Mouse (Mus musculus) bone marrow macrophage, adult 2 months (primary cell): ENCODE data around the gene Slc1a2. TPM values are rescaled to one million over a fixed set of nuclear protein-coding genes. Genes with fewer than 3 reads are reported as not detected.

ENCODE experiments used
- H3K27ac ChIP-seq: 2 replicates; pipeline ENCODE4 v1.5.1; 2012; ENCODE audit warnings: low read depth, low read length; ENCODE audit not compliant: insufficient read depth
- H3K4me1 ChIP-seq: 2 replicates; pipeline ENCODE4 v1.6.1; 2012; ENCODE audit warnings: low read length; ENCODE audit not compliant: control insufficient read depth, insufficient read depth
- H3K4me3 ChIP-seq: 2 replicates; pipeline ENCODE4 v1.5.1; 2012; ENCODE audit warnings: mild to moderate bottlenecking, low read length, moderate library complexity; ENCODE audit not compliant: insufficient read depth
- CTCF ChIP-seq: IDR thresholded peaks from 2 replicates; pipeline ENCODE4 v1.5.1; 2012; ENCODE audit warnings: low read depth, mild to moderate bottlenecking, low read length, moderate library complexity
- POLR2A ChIP-seq: IDR thresholded peaks from 2 replicates; pipeline ENCODE4 v1.6.1; 2012; ENCODE audit warnings: mild to moderate bottlenecking, low read depth, low read length, borderline replicate concordance
- polyA plus RNA-seq: library from polyadenylated mRNA; stranded (reverse); fragments of >200 nt; gene quantifications from 2 replicates; pipeline ENCODE4 v1.2.4, GENCODE M21; 2012; ENCODE audit not compliant: missing spikeins, insufficient read depth, insufficient read length

Slc1a2 gene
- polyA plus RNA-seq, 1 experiment, result not detected

GRCm38 (mm10) chr2:102774700-102775099 is 116.2 kb downstream of the Slc1a2 start:
- peaks cover 9% of the 10 kb centered on the region for H3K4me1 ChIP-seq
- no peak for TF ChIP-seq CTCF
- no peak for TF ChIP-seq POLR2A
- no peak overlapping the region for H3K4me3 ChIP-seq
- H3K27ac ChIP-seq, result no peak overlapping the region

- no peak overlapping the region for H3K27ac ChIP-seq
- TF ChIP-seq CTCF (no peak), POLR2A (no peak)
- peaks cover 9% of the 10 kb centered on the region for H3K4me1 ChIP-seq
- no peak overlapping the region for H3K4me3 ChIP-seq
These were observed 117.1 kb downstream of the Slc1a2 start for GRCm38 (mm10) chr2:102775561-102775960.

GRCm38 (mm10) chr2:102778208-102778607 is 119.7 kb downstream of the Slc1a2 start:
- no peak overlapping the region for H3K4me3 ChIP-seq
- TF ChIP-seq CTCF (no peak), POLR2A (no peak)
- peaks cover 9% of the 10 kb centered on the region for H3K4me1 ChIP-seq
- no peak overlapping the region for H3K27ac ChIP-seq

- Histone ChIP-seq H3K4me1 (no peaks in the 10 kb centered on the region), H3K4me3 (no peak overlapping the region), H3K27ac (no peak overlapping the region)
- no peak for TF ChIP-seq POLR2A
- TF ChIP-seq CTCF, result no peak
These were observed 124.3 kb downstream of the Slc1a2 start for GRCm38 (mm10) chr2:102782751-102783150.

- TF ChIP-seq CTCF (no peak), POLR2A (no peak)
- Histone ChIP-seq H3K4me1 (no peaks in the 10 kb centered on the region), H3K27ac (no peak overlapping the region), H3K4me3 (no peak overlapping the region)
These were observed 127.2 kb downstream of the Slc1a2 start for GRCm38 (mm10) chr2:102785696-102786095.

GRCm38 (mm10) chr2:102791641-102792040 is 133.2 kb downstream of the Slc1a2 start:
- no peak overlapping the region for H3K27ac ChIP-seq
- peaks cover 3% of the 10 kb centered on the region; the same call in 1 of the 2 replicates for H3K4me1 ChIP-seq
- TF ChIP-seq POLR2A (no peak), CTCF (no peak)
- H3K4me3 ChIP-seq, result no peak overlapping the region

- H3K4me3 ChIP-seq, result no peak overlapping the region
- peaks cover 3% of the 10 kb centered on the region; the same call in 1 of the 2 replicates for H3K4me1 ChIP-seq
- H3K27ac ChIP-seq, result no peak overlapping the region
- no peak for TF ChIP-seq POLR2A
- no peak for TF ChIP-seq CTCF
These were observed 134.3 kb downstream of the Slc1a2 start for GRCm38 (mm10) chr2:102792804-102793203.

GRCm38 (mm10) chr2:102795034-102795433 is 136.6 kb downstream of the Slc1a2 start:
- H3K27ac ChIP-seq, result no peak overlapping the region
- H3K4me3 ChIP-seq, result no peak overlapping the region
- peaks cover 3% of the 10 kb centered on the region; the same call in 1 of the 2 replicates for H3K4me1 ChIP-seq
- TF ChIP-seq CTCF, result no peak
- TF ChIP-seq POLR2A, result no peak

- Histone ChIP-seq H3K27ac (no peak overlapping the region), H3K4me1 (no peaks in the 10 kb centered on the region), H3K4me3 (no peak overlapping the region)
- TF ChIP-seq POLR2A (no peak), CTCF (no peak)
These were observed 139.7 kb downstream of the Slc1a2 start for GRCm38 (mm10) chr2:102798149-102798548.

GRCm38 (mm10) chr2:102801899-102802298 is 143.4 kb downstream of the Slc1a2 start:
- no peak overlapping the region for H3K27ac ChIP-seq
- peaks cover 5% of the 10 kb centered on the region for H3K4me1 ChIP-seq
- no peak overlapping the region for H3K4me3 ChIP-seq
- TF ChIP-seq CTCF, result no peak
- TF ChIP-seq POLR2A, result no peak

GRCm38 (mm10) chr2:102804109-102804508 is 145.7 kb downstream of the Slc1a2 start:
- H3K4me1 ChIP-seq, result peaks cover 7% of the 10 kb centered on the region
- no peak overlapping the region for H3K4me3 ChIP-seq
- TF ChIP-seq POLR2A, result no peak
- no peak overlapping the region for H3K27ac ChIP-seq
